Mouse (Mus musculus): ENCODE measurements at regions not wholly inside any gene's neighbourhood (a gene's known extent, or its start where the extent isn't known, plus 50 kb on each side); places are given as distances from the start of the nearest gene placed in this dataset.

DNA sequence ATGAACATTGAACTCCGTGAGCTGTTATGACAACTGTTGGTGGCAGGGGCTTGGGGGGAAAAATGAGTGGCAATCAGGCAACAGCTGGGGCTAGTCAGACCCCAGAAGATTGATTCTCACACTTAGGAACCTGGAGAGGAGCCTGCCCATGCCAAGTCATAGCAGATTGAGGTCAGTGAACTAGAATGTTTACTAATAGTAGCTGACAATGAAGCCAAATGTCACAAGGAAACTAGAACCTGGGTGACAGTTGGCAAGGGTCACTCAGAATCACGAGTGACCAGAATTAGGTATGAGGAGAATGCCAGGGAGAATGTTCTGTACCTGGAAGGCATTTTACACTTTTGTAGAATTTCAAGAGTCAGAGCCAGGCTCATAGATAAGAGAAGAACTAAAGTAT is 365.9 kb upstream of the Auts2 start:
- no peaks in the 10 kb centered on the region for H3K36me3 ChIP-seq (ENCODE audit: control insufficient read depth, insufficient read depth, low read length)
- H3K27me3 ChIP-seq (ENCODE audit: control insufficient read depth, insufficient read depth, low read length) = no peaks in the 10 kb centered on the region
- no peak overlapping the region for H3K4me3 ChIP-seq (ENCODE audit: extremely low read depth, insufficient read depth, insufficient read length)
- no peak for DNase-seq (ENCODE audit: low read depth in 1 of 2, low spot score in 2 of 2)
- 75% methylated on average over 2 of the region's 2 CpGs for WGBS
- H3K4me1 ChIP-seq (ENCODE audit: control insufficient read depth, insufficient read depth, insufficient read length) = no peaks in the 10 kb centered on the region
- no peak for TF ChIP-seq CTCF (IDR thresholded peaks at IDR 0.05; ENCODE audit: extremely low read depth, insufficient read depth, insufficient read length, insufficient replicate concordance)
- TF ChIP-seq POLR2A (IDR thresholded peaks at IDR 0.05; ENCODE audit: low read depth, low read length) = no peak
- no peak overlapping the region for H3K27ac ChIP-seq (ENCODE audit: insufficient read depth, low read length)

DNA sequence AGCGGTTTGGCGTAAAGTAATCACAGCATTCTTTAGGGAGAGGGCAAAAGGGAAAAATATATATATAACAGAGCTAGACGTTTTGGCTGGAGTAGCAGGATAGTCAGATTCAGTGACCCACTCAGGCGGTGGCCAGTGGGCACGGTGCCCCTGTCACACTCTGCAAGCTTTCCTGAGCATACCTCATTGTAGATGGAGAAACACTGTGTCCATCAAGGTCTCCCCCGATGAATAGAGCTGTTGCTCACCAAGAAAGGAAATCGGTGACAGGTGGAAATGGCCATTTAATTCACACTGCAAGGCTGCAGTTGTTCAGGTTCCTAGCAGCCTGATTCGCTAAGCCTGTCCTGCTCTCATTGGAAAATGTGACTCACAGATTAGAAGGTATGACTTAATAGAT is 365.1 kb upstream of the Auts2 start:
- no peaks in the 10 kb centered on the region for H3K36me3 ChIP-seq (ENCODE audit: control insufficient read depth, insufficient read depth, low read length)
- no peak for DNase-seq (ENCODE audit: low read depth in 1 of 2, low spot score in 2 of 2)
- WGBS = 58% methylated on average over 8 of the region's 8 CpGs
- no peaks in the 10 kb centered on the region for H3K27me3 ChIP-seq (ENCODE audit: control insufficient read depth, insufficient read depth, low read length)
- H3K27ac ChIP-seq (ENCODE audit: insufficient read depth, low read length) = no peak overlapping the region
- TF ChIP-seq CTCF (IDR thresholded peaks at IDR 0.05; ENCODE audit: extremely low read depth, insufficient read depth, insufficient read length, insufficient replicate concordance) = no peak
- no peak for TF ChIP-seq POLR2A (IDR thresholded peaks at IDR 0.05; ENCODE audit: low read depth, low read length)
- H3K4me1 ChIP-seq (ENCODE audit: control insufficient read depth, insufficient read depth, insufficient read length) = no peaks in the 10 kb centered on the region
- no peak overlapping the region for H3K4me3 ChIP-seq (ENCODE audit: extremely low read depth, insufficient read depth, insufficient read length)

DNA sequence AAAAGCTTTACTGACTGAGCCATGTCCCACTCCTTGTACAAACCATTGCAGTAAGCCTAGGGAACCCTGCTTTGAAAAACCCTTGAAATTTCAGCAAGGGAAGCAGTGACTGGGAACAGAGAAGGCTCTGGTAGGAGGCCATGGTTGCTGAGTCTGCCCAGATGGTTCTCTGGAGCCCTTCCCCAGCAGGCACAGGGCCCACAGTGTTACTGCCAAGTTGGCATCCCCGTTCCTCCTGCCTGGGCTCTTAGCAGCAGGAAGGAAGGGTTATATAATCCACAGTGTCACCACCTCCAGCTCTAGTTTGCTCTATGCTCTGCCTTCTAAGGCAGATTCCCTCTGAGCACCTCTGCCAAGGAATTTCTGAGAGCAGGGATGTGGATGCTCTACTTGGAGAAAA is 349.4 kb upstream of the Auts2 start:
- Histone ChIP-seq H3K27ac (ENCODE audit: insufficient read depth, low read length) (no peak overlapping the region), H3K27me3 (ENCODE audit: control insufficient read depth, insufficient read depth, low read length) (no peaks in the 10 kb centered on the region), H3K36me3 (ENCODE audit: control insufficient read depth, insufficient read depth, low read length) (no peaks in the 10 kb centered on the region), H3K4me3 (ENCODE audit: extremely low read depth, insufficient read depth, insufficient read length) (no peak overlapping the region), H3K4me1 (ENCODE audit: control insufficient read depth, insufficient read depth, insufficient read length) (no peaks in the 10 kb centered on the region)
- WGBS = 50% methylated on average over 1 of the region's 1 CpGs
- TF ChIP-seq POLR2A (IDR thresholded peaks at IDR 0.05; ENCODE audit: low read depth, low read length) = no peak
- TF ChIP-seq CTCF (IDR thresholded peaks at IDR 0.05; ENCODE audit: extremely low read depth, insufficient read depth, insufficient read length, insufficient replicate concordance) = no peak
- DNase-seq (ENCODE audit: low read depth in 1 of 2, low spot score in 2 of 2) = no peak

DNA sequence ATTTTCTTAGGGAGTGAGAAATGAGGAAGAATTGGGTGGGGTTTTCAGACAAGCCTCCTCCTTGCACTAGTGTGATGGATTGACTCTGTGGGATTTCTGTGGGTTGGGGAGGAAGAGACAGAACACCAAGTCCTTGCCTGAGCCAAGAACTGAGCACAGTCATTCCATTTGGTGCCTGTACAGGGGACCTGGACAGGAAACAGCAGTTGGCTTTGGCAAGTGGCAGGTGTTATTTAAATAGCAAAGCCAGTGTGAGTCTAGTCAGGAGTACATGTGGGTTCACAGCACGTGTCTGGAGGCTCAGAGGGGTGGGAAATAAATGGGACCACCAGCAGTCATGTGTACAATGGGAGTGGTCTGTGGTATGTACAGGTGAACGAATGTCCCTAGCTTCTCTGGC is 341.0 kb upstream of the Auts2 start:
- H3K4me1 ChIP-seq (ENCODE audit: control insufficient read depth, insufficient read depth, insufficient read length) = no peaks in the 10 kb centered on the region
- H3K27me3 ChIP-seq (ENCODE audit: control insufficient read depth, insufficient read depth, low read length) = no peaks in the 10 kb centered on the region
- H3K4me3 ChIP-seq (ENCODE audit: extremely low read depth, insufficient read depth, insufficient read length) = no peak overlapping the region
- no peak for DNase-seq (ENCODE audit: low read depth in 1 of 2, low spot score in 2 of 2)
- H3K36me3 ChIP-seq (ENCODE audit: control insufficient read depth, insufficient read depth, low read length) = no peaks in the 10 kb centered on the region
- TF ChIP-seq POLR2A (IDR thresholded peaks at IDR 0.05; ENCODE audit: low read depth, low read length) = no peak
- TF ChIP-seq CTCF (IDR thresholded peaks at IDR 0.05; ENCODE audit: extremely low read depth, insufficient read depth, insufficient read length, insufficient replicate concordance) = no peak
- 37% methylated on average over 2 of the region's 2 CpGs for WGBS
- H3K27ac ChIP-seq (ENCODE audit: insufficient read depth, low read length) = no peak overlapping the region

DNA sequence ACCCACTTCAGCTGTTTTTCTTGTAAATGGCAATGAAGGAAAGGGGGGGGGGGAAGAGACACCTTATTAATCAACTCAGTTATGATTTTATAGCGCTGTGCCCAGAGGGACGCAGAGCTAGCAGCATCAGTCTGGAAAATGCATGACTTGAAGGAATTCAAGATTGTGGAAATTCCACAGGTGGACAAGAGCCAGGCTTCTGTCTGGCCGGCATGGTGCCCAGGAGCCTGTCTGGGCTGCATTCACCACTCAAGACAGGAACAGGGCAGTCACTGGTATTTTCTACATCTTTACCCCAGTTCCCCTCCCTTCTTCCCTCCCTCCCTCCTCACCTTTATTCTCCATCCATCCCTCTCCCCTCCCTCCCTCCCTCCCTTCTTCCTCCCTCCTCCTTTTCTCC is 339.1 kb upstream of the Auts2 start:
- no peak for TF ChIP-seq CTCF (IDR thresholded peaks at IDR 0.05; ENCODE audit: extremely low read depth, insufficient read depth, insufficient read length, insufficient replicate concordance)
- no peak for TF ChIP-seq POLR2A (IDR thresholded peaks at IDR 0.05; ENCODE audit: low read depth, low read length)
- 76% methylated on average over 3 of the region's 3 CpGs for WGBS
- no peak for DNase-seq (ENCODE audit: low read depth in 1 of 2, low spot score in 2 of 2)
- no peaks in the 10 kb centered on the region for H3K4me1 ChIP-seq (ENCODE audit: control insufficient read depth, insufficient read depth, insufficient read length)
- H3K27me3 ChIP-seq (ENCODE audit: control insufficient read depth, insufficient read depth, low read length) = no peaks in the 10 kb centered on the region
- H3K27ac ChIP-seq (ENCODE audit: insufficient read depth, low read length) = no peak overlapping the region
- no peak overlapping the region for H3K4me3 ChIP-seq (ENCODE audit: extremely low read depth, insufficient read depth, insufficient read length)
- no peaks in the 10 kb centered on the region for H3K36me3 ChIP-seq (ENCODE audit: control insufficient read depth, insufficient read depth, low read length)

DNA sequence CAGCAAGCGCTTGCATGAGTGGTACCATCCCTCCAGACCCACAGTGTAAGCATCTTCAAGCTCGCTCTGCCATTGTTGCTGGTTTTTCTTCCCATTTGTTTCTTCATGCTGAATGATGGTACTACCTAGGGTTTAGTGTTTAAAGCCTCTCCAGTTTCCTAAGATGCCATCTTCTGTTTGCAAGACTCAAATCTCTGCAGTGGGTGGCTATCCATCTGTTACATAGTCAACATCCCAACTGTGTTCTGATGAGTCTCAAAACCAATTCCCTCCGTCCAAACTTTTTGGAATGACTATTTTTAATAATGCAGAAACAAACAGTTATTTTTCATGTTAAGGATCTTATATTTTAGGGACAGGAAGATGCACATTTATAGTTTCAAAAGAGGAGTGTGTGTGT is 338.0 kb upstream of the Auts2 start:
- WGBS = 85% methylated on average over 3 of the region's 3 CpGs

DNA sequence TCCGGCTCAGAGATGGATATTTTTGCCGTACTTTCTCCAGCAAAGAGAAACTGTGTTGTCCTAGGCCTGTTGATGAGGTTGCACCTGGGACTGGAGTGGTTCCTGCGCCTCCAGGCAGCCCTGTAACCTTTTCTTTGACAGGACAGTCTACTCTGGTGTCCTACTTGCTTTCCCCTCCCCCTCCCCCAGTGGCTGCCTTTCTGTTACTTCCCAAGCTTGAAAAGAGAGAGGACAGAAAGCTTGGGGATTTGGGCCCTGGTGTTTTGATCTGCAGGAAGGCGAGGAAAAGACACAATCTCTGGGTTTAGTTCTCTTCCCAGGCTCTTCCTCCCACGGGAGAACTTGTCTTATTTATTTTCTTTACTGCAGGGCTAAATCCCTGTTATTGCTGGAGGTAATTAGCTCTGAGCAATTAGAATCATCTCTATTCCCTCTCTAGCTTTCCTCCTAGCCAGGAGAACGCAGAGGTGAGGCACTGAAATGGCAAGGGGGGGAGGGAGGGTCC is 333.2 kb upstream of the Auts2 start:
- WGBS = 50% methylated on average over 6 of the region's 6 CpGs
- no peak overlapping the region for H3K4me3 ChIP-seq (ENCODE audit: extremely low read depth, insufficient read depth, insufficient read length)

More for the DNA sequence above, 338.0 kb upstream of the Auts2 start:
- H3K4me1 ChIP-seq (ENCODE audit: control insufficient read depth, insufficient read depth, insufficient read length) = no peaks in the 10 kb centered on the region
- no peaks in the 10 kb centered on the region for H3K36me3 ChIP-seq (ENCODE audit: control insufficient read depth, insufficient read depth, low read length)
- H3K27ac ChIP-seq (ENCODE audit: insufficient read depth, low read length) = no peak overlapping the region
- no peak for DNase-seq (ENCODE audit: low read depth in 1 of 2, low spot score in 2 of 2)
- TF ChIP-seq CTCF (IDR thresholded peaks at IDR 0.05; ENCODE audit: extremely low read depth, insufficient read depth, insufficient read length, insufficient replicate concordance) (no peak), POLR2A (IDR thresholded peaks at IDR 0.05; ENCODE audit: low read depth, low read length) (no peak)
- no peaks in the 10 kb centered on the region for H3K27me3 ChIP-seq (ENCODE audit: control insufficient read depth, insufficient read depth, low read length)
- no peak overlapping the region for H3K4me3 ChIP-seq (ENCODE audit: extremely low read depth, insufficient read depth, insufficient read length)

More for the DNA sequence above, 333.2 kb upstream of the Auts2 start:
- DNase-seq (ENCODE audit: low read depth in 1 of 2, low spot score in 2 of 2) = no peak
- Histone ChIP-seq H3K4me1 (ENCODE audit: control insufficient read depth, insufficient read depth, insufficient read length) (no peaks in the 10 kb centered on the region), H3K27ac (ENCODE audit: insufficient read depth, low read length) (no peak overlapping the region), H3K36me3 (ENCODE audit: control insufficient read depth, insufficient read depth, low read length) (no peaks in the 10 kb centered on the region), H3K27me3 (ENCODE audit: control insufficient read depth, insufficient read depth, low read length) (no peaks in the 10 kb centered on the region)
- TF ChIP-seq CTCF (IDR thresholded peaks at IDR 0.05; ENCODE audit: extremely low read depth, insufficient read depth, insufficient read length, insufficient replicate concordance) = no peak
- TF ChIP-seq POLR2A (IDR thresholded peaks at IDR 0.05; ENCODE audit: low read depth, low read length) = no peak
